Mouse (Mus musculus): ENCODE data around the gene Usp5.

The Usp5 gene

DNA sequence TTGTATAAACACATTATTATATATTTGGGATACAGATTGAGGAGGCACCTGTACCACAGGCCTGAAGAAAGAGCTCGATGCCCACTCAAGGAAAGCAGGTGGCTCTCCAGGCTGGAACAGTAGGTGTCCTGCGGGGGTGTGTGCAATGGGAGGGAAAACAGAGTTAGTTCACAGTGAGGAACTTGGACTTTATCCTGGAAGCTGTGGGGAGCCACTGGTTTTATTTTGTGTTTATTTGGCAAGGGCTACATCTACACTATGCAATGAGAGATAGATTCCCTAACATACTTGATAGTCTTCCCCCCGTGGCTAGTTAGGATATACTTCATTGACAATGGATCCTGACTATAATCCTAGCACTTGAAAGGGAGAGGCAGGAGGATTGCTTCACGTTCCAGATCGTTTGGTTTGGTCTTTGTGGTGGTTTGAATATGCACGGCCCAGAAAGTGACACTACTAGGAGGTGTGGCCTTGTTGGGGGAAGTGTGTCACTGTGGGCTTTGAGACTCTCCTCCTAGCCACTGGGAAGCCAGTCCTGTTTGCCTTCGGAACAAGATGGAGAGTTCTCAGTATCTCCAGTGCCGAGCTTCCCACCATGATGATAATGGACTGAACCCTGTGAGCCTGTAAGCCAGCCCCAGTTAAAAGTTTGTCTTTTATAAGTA lies 42.4 kb downstream of the Usp5 start:
- DNase-seq (ENCODE audit: low read depth): no peak

DNA sequence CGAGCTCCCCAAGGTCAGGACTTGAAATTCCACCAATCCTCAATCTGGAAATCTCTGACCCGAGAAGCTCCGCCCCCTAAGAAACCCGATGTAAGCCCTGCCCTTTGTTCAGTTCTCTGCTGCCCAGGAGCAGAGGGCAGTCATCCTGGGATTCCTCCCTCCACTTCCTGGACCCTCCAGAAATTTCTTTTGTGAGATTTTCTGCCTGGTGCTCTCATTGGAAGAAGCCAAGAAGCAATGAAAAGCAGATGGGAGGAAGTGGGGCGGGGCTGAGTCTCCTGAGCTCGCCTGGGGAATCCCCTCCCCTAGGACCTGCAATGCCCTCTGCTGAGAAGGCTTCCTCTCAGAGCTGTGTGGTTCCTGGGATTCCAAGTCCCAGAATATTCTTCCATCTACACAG lies 46.8 kb downstream of the Usp5 start:
- no peak for DNase-seq (ENCODE audit: low read depth)

DNA sequence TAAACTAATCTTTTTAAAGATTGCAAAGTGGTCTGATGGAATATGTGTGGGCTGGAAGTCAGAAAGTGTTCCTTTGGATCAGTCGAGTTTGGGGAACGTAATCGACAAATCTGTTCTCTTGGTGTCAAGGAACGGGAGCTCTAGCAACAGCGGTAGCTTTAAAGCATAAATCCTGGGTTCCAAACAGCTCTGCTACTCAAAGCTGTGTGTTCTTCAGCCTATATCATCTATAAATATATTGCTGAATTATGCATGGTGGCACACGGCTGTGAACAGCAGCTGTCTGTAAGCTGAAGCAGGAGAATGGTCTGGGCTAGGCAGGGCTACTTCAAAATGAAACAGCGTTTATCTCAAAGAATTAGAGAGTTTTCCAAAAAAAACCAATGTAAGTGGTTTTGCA lies 48.4 kb downstream of the Usp5 start:
- no peak for DNase-seq (ENCODE audit: low read depth)

DNA sequence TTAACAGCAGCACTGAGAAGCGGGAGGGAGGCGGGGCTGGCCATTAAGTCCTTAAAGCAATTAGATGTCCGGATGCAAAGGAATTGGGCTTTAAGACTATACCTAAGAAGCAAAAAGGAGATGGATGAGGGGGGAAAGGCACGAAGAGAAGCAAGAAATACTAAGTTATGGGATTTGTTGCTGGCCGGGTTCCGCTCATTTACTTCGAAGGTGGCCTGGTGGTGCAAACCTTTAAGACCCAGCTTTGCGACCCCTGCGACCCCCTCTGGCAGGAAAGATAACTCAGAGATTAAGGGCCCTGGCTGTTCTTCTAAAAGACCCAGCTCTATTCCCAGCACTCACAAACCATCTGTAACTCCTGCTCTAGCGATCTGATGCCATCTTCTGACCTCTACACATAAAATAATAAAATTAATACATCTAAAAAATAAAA lies 49.3 kb downstream of the Usp5 start:
- DNase-seq (ENCODE audit: low read depth): no peak

DNA sequence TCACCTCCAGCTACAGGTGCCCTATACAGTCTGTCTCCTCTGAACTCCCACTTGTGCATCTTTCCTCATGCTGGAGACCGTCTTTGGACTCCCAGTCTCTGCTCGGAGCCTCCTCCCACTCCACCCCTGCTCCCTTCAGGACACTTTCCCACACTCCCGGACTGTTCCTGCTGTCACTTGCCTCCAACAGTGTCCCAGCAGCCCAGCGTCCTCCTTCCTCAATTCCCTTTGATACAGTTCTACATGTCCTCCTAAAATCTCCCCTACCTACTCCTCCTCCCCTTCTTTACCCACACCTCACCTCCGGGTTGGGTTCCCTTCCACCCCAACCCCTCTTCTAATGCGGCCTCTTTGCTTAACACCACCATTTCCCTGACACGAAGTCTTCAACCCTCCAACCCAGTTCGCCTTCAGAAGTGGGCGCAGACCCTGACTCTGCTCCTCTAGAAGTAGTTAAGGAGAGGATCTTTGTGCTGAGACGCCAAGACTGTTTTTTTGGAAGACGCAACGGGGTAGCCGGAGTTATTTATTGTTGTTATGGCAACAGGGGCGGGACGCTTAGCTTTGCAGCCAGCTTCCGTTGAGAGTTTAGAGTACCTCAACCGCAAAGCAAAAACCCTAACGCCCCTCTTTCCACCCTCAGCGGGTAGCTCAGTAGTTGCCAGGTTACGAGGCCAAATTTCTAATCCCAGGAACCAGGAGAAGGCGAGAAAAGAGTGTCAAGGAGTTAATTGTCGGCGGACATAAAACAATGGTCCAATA lies 49.9 kb downstream of the Usp5 start, which contains the start of gene Lrrc23:
Lrrc23 (minus strand) TSS at position 506 of the 762 bp plus-strand sequence.
- DNase-seq (ENCODE audit: low read depth): no peak

DNA sequence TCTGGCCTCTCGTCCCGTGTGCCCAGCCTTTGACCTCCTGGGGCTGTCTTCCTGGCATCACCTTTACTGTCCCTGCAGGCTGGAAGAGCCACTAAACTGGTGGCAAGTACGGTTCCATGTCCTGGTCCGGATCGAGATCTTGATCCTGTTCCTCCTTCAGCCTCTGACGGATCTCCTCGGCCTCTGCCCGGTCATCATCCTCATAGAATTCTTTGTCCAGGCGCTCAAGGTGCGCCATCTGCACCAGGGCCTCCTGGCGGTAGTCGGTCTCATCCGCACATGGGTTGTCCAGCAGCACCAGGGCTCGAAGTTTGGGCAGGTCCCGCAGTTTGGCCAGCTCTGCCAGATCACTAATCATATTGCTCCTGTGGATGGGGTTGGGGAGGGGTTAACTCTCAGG lies 58.8 kb downstream of the Usp5 start:
- DNase-seq (ENCODE audit: low read depth): no peak

DNA sequence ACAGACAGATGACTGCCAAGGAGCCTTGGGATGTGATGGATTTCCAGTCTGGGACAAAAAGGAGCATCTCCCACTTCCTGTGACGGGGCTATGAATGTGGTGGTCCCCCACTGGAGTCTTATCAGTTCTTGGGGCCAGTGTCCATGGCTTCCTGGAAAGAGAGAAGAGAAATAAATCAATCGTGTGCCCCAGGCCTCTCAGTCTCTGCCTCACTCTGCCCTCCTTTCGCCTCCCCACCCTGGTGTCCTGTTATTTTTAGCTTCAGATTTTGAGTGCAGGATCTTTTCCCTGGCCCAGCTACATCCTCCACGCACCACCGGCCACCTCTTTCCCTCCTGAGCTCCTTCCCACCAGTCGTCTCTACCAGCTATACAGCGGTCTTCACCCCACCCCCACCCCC lies 59.3 kb downstream of the Usp5 start:
- no peak for DNase-seq (ENCODE audit: low read depth)

DNA sequence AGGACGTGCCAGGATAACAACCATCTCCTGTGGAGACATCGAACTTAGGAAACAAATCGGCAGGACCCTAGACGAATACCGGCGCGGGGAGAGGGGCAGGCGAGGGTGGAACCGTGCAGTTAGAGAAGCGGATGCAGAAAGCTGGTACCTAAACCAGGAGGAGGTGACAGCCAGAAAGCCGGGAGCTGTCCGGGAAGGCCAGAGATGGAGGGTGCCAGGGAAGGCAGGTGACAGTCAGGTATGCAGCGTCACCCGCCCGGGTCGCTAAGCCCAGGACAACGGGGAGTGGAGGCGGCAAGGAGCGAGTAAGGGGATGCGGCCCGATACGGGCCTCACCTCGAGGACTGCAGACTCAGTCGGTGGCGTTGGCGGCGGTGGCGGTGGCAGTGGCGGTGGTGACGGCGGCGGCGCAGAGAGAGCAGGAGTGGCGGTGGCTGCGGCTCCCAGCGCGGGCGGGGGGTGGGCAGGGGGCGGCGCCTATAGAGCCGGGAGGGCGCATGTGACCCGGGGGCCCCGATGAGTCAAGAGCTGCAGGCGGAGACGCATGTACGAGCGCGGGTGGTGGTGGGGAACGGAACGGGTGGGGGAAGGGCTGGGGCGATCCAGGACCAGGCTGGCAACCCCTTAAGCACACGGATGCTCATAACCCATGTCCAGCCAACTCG lies 60.1 kb downstream of the Usp5 start, which contains the start of gene Eno2:
Eno2 (minus strand) TSS at position 573 of the 665 bp plus-strand sequence.
- DNase-seq (ENCODE audit: low read depth): no peak

DNA sequence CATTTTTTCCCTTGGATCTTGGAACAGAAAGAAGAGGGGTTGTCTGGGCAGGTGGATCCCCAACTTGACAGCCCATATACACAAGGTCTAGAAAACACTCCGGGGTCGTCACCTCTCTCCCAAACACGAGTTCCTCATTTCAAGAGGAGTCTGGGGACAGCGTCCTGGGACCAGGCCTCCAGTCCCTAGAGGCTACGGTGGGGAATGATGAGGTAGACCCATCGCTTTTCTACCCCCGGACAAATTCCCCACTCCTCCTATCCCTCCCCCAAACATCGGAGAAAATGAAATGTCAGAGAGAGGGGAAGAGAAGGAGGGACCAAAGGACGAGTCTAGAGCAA lies 60.6 kb downstream of the Usp5 start:
- no peak for DNase-seq (ENCODE audit: low read depth)

DNA sequence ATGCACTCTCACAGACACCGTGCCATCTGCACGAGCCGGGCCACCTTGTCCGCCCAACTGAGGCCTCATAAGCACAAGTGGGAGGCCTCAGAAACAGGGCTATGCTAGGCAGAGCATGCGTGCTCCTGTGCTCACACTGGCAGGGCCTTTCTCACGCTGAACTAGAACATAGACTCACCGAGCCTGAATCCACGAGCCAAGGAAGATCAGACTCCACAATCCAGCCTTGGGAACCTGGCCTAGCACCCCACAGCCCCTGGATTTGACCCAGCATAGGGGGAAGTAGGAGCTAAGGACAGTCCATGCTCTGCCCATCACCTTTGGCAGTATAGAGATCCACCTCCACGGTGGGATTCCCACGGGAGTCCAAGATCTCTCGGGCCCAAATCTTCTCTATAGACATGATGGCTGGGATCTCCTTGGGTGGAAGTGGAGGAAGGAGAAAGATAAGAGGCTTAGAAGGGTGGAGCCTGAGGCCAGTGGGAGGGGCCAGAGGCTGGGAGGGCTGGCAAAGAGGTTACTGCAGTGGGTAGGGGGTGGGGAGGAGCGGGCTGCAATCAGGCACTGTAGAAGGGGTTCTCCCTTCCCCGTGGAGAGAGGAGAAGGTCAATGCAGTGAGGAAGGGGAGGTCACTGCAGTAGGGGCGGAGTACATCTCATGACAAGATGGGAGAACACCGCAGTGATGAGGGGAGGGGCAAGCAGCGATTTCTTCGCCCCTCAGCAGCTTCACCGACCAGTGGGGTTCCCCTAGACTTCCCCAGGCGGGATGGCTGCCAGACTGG lies 61.2 kb downstream of the Usp5 start:
- no peak for DNase-seq (ENCODE audit: low read depth)

DNA sequence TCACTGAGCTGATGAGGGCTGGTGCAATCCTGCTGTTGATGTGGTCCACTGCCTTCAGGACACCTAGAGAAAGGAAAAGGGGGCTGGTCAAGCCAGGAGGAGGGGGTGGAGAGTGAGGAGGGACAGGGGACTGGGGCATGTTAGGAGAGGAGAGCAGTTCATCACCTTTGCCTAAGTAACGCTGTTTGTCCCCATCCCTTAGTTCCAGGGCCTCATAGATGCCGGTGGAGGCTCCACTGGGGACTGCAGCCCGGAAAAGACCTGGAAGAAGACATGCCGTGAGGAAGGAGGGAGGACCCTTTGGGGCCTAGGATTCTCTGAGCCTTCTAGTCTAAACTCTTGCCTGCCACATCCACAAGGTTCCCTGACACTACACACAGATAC lies 61.8 kb downstream of the Usp5 start:
- no peak for DNase-seq (ENCODE audit: low read depth)

DNA sequence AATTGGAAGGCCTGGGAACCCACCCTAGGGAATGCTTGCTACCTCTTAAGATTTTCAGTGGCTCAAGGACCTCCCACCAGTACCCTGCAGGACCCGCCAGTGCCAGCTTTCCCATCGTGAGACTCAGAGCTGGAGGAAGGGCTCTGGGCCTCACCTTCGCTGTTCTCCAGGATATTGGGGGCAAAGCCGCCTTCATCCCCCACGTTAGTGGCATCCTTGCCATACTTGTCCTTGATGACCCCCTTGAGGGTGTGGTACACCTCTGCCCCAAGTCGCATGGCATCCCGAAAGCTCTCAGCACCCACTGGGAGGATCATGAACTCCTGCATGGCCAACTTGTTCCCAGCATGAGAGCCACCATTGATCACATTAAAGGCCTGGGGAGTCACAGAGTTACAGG lies 63.3 kb downstream of the Usp5 start:
- no peak for DNase-seq (ENCODE audit: low read depth)

Measured in c-Kit-positive CD71-positive TER-119-negative erythroid progenitor cells, embryonic 14.5 days (primary cell).